Mouse (Mus musculus) right cerebral cortex, postnatal 25 days (tissue): ENCODE data around the gene Ddx19b.
"Not testable (repeated sequence)": the region's sequence is repeated elsewhere in the genome, so short reads cannot be mapped to it uniquely, and the experiment has no call there.

Experiments used
- DNase-seq: peaks from one replicate; pipeline ENCODE4 v3.0.0; 2022

Gene Ddx19b

DNA sequence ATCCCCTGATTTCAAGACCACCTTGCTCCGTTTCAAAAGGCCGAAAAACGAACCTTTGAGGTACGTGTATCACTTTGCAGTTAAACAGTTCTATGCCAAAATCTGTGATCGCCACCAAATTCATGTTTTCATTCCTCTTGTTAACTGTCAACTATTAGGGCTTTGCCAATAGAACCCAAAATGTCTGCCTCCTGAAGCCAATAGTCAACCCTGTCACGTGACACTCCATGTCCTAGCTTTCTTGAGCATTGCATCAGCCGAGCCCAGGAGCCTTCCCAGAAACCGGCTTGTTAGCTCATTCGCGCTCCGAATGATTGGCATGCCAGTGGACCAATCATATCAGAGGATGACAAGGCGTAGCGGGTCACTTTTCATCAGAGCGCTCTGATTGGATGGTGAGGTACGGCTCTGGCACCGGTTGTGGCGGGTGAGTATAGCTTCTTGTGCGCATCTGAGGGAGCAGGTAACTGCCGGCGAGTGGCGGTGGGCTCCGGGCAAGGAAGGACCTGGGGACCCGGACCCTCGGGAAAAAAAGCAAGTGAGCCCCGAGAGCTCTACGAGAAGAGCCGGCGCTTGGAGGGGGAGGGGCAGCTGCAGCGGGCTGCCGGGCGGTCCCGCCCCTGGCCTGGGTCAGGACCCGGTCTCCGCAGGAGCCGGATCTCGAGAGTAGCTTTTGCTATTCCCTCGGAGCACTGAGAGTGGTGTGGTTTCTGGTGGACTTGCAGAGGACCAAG, 2.1 kb upstream of the Ddx19b start:
- DNase-seq: peak; percentile 97

DNA sequence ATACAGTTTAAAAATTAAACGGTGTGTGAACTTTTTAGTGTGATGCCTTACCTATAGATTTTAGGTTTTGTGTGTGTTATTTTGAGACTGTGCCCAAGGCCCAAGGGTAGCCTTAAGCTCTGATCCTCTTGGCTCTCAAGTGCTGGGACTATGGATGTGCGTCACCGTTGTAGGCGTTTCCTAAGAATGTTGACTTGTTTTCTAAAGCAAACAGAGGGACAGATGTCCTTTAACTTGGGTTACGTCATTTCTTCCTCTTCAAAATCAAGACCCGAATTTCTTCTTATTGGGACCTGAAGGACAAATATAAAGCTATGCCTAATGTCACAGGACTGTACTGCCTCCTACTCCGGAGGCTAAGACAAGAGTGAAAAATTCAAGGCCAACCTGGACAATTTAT, 1.4 kb upstream of the Ddx19b start, which contains the start of gene Aars:
Aars (plus strand) TSS at position 229 of the 400 bp plus-strand sequence.
- DNase-seq: no peak

DNA sequence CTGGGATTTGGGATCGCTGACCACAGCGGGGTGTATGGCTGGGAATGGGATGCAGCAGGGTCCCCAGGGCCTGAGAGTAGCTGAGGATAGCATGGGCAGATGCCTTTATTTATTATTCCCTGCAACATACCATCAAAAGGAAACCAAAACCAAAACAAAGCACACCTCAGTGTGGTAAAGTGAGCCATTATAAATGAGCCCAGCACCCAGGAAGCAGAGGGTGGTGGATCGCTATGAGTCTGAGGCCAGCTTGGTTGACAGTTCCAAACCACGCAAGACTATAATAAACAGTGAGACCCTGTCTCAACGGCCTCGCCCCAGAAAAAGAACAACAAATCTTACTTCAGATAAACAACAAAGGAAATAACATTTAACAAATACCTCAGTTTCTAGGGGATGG, 1.5 kb downstream of the Ddx19b start:
- DNase-seq: no peak

DNA sequence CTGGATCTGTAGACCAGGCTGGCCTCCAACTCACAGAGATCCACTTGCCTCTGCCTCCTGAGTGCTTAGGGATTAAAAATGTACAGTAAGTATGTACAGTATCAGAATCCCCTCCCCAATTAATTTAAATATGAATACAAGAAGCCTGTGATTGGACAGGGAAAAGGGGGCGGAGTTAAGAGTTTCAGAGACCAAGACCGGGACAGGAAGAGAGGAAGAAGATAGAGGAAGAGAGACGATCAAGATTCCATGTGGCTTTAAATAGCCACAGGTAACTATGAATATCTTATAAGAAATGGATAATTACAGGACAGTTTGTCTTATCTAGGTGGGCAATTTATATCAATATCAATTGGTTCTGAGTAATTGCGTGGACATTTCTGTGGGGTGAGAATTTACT, 2.0 kb downstream of the Ddx19b start:
- DNase-seq: no peak

DNA sequence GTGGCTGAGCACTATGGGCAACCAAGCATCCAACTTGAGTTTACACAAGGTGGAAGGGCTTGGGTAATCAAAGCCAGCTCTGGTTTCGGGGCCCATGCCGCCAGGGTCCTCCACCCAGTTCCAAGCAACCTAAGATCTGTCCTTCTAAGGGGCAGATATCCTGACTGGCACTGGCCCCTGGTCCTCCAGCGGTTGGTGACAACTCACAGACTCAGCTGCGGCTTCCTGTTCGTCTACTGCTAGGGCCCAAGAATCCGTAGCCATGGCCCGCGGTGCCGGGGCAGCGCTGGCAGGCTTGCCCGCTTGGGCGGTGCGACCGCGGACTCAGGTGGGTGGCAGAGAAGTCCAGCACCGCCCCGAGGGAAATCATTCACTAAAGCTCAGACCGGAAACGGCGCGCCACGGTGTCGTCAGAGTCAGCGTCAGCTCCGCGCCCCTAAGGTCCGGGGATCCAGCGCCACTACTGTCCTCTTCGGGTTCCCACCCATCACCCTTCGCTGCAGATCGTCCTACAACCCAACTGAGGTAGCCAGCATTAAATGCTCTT, 4.1 kb downstream of the Ddx19b start:
- peak; percentile 91 for DNase-seq

DNA sequence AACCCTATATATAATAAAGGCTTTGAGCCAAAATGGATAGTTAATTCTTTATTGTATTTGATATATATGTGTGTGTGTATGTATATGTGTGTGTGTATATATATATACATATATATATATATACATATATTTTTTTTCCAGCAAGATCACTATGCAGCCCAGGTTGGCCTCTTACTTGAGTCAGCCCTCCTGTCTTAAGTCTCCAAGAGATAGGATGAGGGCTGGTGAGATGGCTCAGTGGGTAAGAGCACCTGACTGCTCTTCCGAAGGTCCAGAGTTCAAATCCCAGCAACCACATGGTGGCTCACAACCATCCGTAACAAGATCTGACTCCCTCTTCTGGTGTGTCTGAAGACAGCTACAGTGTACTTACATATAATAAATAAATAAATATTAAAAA, 4.9 kb downstream of the Ddx19b start:
- DNase-seq: not testable (repeated sequence)

DNA sequence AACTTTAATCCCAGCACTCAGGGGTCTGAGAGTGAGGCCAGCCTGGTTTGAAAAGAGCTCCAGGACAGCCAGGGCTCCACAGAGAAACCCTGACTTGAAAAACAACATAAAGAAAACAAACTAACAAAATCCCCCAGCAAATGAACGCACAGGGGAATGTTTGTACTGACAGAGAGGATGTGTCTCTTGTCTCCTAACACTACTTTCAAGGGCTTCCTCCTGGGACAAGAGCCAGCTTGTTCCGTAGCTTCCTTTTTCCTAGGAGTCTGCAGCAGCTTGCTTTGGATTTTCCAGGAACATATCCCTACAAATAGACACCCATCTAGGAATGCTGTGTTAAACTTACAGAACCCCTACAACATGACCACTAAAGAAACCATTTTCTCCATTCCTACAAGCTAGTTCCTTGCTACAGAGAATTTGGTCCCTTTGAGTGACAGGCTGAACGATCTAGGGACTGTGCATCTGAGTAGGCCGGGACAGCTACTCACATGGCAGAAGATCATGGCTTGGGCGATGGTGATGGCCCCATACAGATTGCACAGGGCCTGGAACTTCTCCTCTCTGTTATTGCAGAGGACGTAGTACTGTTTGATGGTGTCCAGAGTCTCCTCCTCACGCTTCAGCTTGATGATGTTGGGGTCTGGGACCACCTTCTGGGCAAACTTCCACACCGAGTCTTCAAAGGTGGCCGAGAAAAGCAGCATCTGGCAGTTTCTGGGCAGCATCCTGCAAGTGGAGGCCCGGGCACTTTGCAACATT, 21.1 kb downstream of the Ddx19b start:
- not testable (repeated sequence) for DNase-seq

DNA sequence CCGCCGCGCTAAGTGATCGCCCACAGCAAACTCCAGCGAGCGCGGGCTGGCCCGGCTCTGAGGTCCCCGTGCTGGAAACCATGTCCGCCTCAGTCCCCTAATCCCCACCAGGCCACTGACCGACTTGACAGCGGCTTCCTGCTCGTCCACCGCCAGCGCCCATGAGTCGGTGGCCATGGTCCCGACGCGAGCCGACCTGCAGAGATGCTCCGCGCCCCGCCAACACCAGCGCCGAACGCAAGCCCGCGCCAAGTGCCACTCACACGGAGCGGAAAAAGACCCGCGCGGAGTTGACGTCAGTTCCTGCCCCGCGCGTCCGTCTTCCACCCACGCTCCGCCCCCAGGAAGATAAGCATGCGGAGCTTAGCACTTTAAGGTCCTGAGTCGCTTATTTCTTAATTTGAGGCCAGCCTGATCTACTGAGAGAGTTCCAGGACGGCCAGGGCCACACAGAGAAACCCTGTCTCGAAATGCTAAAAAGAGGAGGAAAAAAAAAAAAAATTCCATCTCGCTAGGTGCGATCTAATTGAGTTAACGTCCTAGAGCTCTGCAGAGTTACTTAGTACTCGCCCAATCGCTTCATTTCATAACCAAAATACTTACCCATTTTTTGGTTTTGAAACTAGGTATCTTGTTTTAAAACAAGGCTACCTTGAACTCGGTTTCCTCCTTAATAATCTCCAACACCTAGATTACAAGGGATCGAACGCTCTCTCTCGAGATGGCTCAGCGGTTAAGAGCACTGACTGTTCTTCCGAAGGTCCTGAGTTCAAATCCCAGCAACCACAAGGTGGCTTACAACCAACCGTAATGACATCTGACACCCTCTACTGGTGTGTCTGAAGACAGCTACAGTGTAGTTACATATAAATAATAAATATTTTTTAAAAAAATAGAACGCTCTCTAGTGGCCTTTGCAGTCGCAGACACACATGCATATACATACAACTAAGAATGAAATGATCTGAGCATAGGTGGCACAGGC, 33.7 kb downstream of the Ddx19b start, which contains the start of gene Ddx19a:
Ddx19a (minus strand) TSS at position 254 of the 985 bp plus-strand sequence.
- DNase-seq: peak; percentile 91

DNA sequence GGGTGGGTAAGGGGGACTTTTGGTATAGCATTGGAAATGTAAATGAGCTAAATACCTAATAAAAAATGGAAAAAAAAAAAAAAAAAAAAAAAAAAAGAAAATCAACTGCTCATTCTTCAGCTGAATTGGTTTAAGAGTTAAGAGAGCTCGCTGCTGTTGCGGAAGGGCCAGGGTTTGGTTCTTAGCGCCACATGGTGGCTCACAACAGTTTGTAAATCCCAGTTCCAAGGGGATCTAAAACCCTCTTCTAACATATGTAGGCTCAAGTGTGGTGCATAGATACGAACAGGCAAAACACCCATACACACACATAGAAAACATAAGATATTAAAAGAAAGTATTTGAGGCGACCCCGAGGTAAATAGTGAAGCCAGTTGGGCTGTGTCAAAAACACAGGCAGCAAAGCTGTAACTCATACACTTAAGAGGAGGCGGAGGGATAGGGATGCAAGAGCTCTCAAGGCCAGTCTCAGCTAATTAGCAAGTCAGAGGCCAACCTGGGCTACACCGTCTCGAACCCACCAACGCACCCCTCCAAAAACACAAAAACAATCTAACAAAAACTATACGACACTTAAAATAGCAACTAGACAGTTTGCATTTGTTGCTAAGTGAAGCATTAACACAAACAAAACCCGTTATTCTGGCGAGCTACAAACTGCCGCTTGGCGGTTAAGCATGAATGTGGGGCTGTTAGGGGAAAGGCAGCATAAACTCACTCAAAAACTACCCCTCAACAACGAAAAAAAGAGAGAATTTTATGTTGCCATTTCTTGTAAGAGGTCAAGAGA, 34.7 kb downstream of the Ddx19b start:
- no peak for DNase-seq

DNA sequence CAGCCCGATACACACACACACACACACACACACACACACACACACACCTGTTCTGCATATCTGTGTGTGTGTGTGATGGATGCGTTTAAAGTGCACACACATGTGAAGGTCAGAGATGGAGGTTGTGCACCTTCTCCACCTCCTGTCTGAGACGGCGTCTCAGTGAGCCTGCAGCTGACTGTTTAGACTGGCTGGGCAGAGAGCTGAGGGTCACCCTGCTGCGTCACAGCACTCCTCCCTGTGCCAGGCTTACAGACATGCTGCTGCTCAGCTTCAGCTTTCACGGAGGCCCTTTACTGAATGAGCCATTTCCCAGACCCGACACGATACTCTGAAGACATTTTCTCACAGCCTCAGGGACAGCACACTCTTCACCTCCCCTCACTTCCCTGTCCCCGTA, 41.5 kb downstream of the Ddx19b start:
- DNase-seq: no peak

DNA sequence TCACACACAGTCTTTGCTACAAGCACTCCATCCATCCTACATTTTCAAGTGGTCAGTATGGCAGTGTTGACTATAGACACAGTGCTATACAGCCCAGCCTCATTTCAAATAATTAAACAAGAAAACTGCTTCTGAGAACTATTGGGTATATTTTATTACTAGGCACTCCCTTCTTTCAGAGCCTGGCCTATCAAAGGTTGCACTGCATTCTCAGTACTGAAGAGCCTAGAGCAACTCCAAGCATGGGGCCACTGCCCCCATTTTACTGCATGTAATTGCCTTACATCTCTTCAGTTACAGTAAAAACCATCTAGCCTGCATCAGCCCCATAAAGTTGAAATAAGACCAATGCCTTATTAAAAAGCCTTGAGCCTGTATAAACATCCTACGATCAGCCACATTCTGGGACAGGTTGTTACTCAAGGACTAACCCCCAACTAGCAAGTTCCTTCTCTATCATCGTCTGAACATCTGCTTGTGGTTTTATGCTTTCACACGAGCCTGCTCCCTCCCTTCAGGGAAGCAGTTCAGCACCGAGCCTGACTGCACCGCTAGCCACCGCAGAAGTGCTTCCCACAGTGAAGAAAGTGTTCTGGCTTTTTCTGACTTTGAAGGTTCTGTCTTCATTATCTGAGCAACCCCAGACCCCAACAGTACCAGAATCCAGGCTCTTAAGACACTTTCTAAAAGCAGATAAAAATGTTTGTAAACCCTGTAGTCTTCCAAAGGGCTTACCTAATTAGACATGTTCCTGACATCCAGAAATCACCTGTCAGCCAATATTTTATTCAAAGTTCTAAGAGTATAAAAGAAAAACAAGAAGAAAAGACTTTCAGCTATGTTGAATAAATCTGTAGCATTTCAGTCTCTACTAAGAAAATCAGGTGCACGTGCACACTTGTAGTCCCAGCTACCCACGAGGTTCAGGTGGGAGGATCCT, 43.5 kb downstream of the Ddx19b start:
- no peak for DNase-seq

DNA sequence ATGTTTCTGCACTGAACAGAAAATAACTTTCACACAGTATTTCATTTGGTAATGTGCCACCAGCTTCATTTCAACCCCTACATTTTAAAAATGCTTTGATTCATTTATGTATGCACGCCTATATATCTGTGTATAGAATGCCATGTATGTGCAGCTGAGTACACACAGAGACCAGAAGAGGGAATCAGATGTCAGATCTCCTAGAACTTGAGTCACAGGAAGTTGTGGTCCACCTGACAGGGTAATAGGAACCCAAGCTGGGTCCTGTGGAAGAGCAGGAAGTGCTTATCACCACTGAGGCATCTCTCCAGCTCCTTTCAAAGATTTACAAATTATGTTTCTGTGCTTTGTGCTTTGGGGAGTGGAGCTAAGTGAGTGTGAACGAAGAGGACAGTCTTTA, 50.2 kb downstream of the Ddx19b start:
- no peak for DNase-seq

DNA sequence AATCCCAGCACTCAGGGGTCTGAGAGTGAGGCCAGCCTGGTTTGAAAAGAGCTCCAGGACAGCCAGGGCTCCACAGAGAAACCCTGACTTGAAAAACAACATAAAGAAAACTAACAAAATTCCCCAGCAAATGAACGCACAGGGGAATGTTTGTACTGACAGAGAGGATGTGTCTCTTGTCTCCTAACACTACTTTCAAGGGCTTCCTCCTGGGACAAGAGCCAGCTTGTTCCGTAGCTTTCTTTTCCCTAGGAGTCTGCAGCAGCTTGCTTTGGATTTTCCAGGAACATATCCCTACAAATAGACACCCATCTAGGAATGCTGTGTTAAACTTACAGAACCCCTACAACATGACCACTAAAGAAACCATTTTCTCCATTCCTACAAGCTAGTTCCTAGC, 53.6 kb downstream of the Ddx19b start:
- not testable (repeated sequence) for DNase-seq

DNA sequence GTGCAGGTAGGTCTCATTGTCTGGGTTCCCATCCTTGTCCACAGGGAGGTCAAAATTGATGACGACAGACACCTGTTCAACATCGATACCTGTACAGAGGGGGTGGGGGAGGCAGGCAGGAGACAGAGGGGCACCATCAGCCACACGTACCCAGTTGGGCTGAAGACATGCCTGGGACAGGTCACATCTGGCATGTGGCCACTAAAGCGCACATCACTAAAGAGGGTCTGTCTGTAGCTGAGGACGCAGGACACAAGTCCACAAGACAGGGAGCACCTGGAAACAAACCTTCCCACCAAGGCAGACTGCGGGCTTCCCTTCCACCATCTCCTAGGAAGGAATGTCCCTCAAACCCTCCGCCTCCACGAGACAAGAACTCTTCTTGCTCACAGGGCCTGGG, 55.0 kb downstream of the Ddx19b start:
- DNase-seq: not testable (repeated sequence)

DNA sequence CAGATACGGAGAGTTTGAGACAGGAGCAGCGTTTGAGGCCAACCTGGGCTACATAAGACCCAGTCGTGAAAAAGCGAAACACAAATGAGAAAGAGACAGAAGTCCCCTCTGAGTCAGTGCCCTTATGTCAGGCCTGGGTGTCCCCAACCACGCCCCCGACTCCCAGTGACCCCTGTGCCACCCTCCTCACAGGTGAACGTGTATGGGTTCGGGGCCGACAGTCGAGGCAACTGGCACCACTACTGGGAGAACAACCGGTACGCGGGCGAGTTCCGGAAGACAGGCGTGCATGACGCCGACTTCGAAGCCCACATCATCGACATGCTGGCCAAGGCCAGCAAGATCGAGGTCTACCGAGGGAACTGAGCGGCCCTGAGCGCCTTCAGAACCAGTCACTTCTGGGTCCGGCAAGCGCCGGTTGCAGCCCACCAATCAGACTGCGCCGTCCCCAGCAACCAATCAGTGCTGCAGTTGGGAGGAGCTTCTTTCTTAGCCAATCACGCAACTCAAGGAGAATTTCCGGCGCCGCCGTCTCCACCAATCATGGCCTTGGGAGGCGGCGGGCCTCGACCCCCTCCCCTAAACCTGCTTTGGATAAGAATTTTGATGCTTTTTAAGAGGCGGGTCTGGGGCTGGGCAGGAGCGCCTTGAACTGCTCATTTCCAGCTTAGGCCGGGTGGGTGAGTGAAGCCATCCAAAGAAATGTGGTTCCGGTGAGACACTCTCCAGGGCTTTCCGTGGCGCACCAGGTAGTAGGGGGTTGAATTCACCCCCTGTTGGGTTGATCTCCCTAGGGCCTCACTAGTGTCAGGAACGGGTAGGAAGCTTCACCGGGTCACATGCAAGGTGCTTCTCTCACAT, 61.4 kb downstream of the Ddx19b start:
- DNase-seq: peak; percentile 90

DNA sequence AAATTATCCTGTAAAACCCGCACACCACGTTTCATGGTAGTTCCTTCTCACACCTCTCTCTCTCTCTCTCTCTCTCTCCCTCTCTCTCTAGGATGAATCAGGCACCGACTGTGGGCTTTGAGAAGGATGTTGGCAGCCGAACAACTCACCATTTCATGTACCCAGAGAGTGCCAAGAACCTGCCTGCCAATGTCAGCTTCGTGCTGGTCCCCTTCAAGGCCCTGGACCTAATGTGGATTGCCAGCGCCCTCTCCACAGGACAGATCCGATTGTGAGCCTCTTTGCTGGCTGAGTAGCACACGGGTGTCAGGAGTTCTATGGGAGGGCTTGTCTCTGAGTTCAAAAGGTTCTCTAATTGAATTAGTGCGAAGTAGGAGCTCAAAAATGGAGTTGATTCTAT, 64.2 kb downstream of the Ddx19b start:
- no peak for DNase-seq

DNA sequence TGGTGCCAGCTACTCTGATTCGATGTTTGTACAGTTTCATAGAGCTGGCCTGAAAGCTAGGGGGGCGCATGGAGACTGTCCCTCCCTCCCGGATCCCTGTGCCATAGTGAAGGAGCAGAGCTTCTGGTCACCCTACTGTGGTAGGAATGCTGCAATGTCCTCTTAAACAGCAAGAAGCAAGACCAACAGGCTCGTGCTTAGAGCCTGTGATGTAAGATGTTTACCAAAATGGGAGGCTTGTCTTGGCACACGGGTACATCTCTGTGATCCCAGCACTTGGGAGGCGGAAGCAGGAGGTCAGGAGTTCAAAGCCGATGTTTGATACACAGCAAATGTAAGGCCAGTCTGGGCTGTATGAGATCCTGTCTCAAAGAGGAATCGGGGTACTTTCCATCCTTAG, 65.0 kb downstream of the Ddx19b start:
- DNase-seq: no peak

DNA sequence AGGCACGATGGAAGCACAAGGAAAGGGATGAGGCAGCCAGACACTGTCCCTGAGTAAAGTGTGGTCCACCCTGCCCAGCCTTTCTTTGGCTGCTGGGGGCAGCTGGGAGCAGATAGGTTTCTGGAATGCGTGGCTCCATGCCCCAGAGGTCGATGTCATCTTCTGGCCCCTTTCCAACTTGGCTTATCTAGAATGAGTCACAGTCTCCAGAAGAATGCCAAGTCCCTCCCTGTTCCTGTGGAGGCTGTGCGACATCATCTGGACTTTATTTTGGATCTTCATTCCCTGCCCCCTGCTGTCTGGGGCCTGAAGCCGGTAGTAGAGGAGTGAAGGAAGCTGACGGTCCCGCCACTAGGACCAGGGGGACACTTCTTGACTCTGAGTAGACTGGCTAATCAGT, 66.0 kb downstream of the Ddx19b start:
- peak; percentile 40 for DNase-seq

DNA sequence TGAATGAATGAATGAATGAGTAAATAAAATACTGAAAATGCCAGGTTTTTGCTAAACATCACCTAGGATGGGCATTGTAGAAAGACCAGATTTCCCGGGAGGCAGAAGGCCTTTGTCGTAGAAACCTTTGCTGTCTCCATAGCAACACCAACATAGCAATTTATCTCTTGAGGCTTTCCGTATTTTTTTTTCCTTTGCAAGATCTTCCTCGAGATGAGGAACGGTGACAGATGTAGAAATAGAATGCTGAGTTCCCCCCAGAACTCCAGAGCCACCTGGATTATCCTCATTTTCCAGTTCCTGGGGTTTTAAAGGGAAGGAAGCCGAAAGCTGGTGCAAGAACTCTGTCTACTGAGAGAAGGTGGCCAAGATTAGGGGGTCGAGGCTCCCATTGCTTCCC, 66.9 kb downstream of the Ddx19b start:
- no peak for DNase-seq

DNA sequence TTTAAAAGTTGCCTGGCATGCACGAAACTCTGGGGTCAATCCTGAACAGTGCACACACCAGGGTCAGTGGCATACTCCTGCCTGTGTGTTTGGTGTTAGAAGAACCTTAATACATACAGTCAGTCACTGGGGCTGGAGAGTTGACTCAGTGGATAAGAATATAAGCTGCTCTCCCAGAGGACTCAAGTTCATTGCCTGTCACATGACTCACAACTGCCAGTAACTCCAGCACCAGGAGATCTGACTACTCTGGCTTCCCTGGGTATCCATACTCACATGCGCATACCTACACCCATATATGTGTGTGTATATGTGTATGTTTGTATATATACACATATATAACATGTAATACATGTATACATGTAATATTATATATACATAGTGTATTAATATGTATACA, 68.5 kb downstream of the Ddx19b start:
- DNase-seq: no peak
